Mouse (Mus musculus): ENCODE data around the gene Cd83. TPM values are rescaled to one million over a fixed set of nuclear protein-coding genes. Genes with fewer than 3 reads are reported as not detected.

Cd83 gene
- total and polyA plus RNA-seq, 2 experiments, result 0.73 to 3.8 TPM

DNA sequence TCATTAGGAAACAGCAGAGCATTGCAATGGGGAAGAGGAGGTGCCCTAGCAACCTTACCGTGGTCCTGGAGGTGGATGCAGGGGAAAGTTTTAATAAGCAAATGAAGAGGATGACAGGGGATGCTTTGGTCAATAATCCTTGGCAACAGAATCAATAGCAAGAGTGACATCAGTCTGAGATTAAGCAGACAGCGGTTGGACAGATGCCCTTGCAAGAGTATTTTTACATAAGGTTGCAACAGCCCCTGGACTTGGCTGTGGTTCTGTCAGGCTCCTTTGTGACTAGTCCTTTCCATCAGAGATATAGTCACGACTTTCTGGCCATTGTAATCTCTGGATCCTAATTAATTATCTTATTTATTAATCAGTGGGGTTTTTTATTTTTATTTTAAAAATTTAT, 32.9 kb downstream of the Cd83 start:
- H3K36me3 ChIP-seq (ENCODE audit: control insufficient read depth, insufficient read depth, low read length), result no peaks in the 10 kb centered on the region
- H3K27me3 ChIP-seq (ENCODE audit: control insufficient read depth, insufficient read depth, low read length), result no peaks in the 10 kb centered on the region
- WGBS, result 41% methylated on average over 3 of the region's 3 CpGs
- TF ChIP-seq CTCF (IDR thresholded peaks at IDR 0.05; ENCODE audit: low read depth, low read length) (no peak), POLR2A (IDR thresholded peaks at IDR 0.05; ENCODE audit: extremely low read depth, insufficient read depth, low read length) (no peak)
- no peaks in the 10 kb centered on the region for H3K79me2 ChIP-seq (ENCODE audit: control insufficient read depth, insufficient read depth, low read length)
- no peak overlapping the region for H3K9ac ChIP-seq (ENCODE audit: low read depth, low read length)
- DNase-seq (ENCODE audit: extremely low read depth, low read depth, low spot score), result no peak
- H3K4me3 ChIP-seq (ENCODE audit: insufficient read depth, low read depth, low read length), result no peak overlapping the region
- H3K4me1 ChIP-seq (ENCODE audit: control insufficient read depth, insufficient read depth, low read length), result no peaks in the 10 kb centered on the region
- no peak overlapping the region for H3K27ac ChIP-seq (replicated peaks; ENCODE audit: insufficient read depth, low read depth, low read length)

DNA sequence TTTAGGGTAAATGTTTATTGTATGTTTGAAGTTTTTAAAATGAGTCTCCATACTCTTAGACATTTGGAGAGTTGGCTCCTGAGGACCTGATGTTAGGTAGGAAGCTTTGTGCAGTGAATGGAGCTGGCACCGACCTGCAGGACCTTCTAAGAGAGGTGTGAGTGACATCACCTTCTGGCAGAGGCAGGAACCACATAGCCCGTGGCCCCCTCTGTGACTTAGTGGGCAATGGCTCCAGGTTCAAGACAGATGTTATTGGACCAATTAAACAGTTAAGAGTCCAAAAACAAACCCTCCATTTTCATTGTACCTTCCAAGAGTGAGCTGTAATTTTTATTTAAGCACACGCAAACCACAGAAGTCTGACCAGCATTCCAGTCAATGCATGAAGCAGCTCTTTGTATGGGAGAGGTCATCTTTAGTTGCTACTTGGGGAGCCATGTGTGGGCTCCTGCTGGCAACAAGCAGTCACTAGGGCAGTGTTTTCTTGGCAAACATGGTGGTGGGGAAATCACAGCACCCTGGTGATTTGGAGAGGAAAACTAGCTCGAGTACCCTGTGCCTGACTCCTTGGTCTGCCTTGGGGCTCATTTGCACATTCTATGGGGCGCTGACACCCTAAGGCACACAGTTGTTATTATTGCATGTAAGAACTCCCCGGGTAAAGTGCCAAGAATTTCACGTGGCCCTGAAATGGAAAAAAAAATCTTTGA, 33.9 kb downstream of the Cd83 start:
- no peak for DNase-seq (ENCODE audit: extremely low read depth, low read depth, low spot score)

DNA sequence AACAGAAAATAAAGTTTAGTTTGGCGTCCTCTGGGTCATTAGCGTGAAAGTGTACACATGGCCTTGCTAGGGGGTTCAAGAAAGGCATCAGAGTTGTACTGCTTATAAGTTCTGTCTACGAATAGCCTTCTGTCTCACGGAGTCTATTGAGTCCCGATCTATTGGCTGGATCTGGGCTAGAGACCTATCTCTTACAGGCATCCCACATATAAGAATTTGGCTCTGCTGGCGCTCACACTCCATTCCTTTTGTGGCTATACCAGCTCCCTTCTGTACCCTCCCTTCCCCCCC, 34.4 kb downstream of the Cd83 start:
- H3K9ac ChIP-seq (ENCODE audit: low read depth, low read length), result no peak overlapping the region
- H3K4me1 ChIP-seq (ENCODE audit: control insufficient read depth, insufficient read depth, low read length), result no peaks in the 10 kb centered on the region
- TF ChIP-seq CTCF (IDR thresholded peaks at IDR 0.05; ENCODE audit: low read depth, low read length), result no peak
- no peak for TF ChIP-seq POLR2A (IDR thresholded peaks at IDR 0.05; ENCODE audit: extremely low read depth, insufficient read depth, low read length)
- no peaks in the 10 kb centered on the region for H3K79me2 ChIP-seq (ENCODE audit: control insufficient read depth, insufficient read depth, low read length)
- no peaks in the 10 kb centered on the region for H3K27me3 ChIP-seq (ENCODE audit: control insufficient read depth, insufficient read depth, low read length)
- DNase-seq (ENCODE audit: extremely low read depth, low read depth, low spot score), result peak; percentile 17
- WGBS, result 83% methylated on average over 6 of the region's 6 CpGs
- no peak overlapping the region for H3K4me3 ChIP-seq (ENCODE audit: insufficient read depth, low read depth, low read length)
- H3K27ac ChIP-seq (replicated peaks; ENCODE audit: insufficient read depth, low read depth, low read length), result no peak overlapping the region
- H3K36me3 ChIP-seq (ENCODE audit: control insufficient read depth, insufficient read depth, low read length), result no peaks in the 10 kb centered on the region

More for the DNA sequence above, 33.9 kb downstream of the Cd83 start:
- Histone ChIP-seq H3K36me3 (ENCODE audit: control insufficient read depth, insufficient read depth, low read length) (no peaks in the 10 kb centered on the region), H3K4me3 (ENCODE audit: insufficient read depth, low read depth, low read length) (no peak overlapping the region), H3K27ac (replicated peaks; ENCODE audit: insufficient read depth, low read depth, low read length) (no peak overlapping the region), H3K4me1 (ENCODE audit: control insufficient read depth, insufficient read depth, low read length) (no peaks in the 10 kb centered on the region), H3K9ac (ENCODE audit: low read depth, low read length) (no peak overlapping the region), H3K79me2 (ENCODE audit: control insufficient read depth, insufficient read depth, low read length) (no peaks in the 10 kb centered on the region), H3K27me3 (ENCODE audit: control insufficient read depth, insufficient read depth, low read length) (no peaks in the 10 kb centered on the region)
- TF ChIP-seq CTCF (IDR thresholded peaks at IDR 0.05; ENCODE audit: low read depth, low read length) (no peak), POLR2A (IDR thresholded peaks at IDR 0.05; ENCODE audit: extremely low read depth, insufficient read depth, low read length) (no peak)
- 74% methylated on average over 7 of the region's 7 CpGs for WGBS

DNA sequence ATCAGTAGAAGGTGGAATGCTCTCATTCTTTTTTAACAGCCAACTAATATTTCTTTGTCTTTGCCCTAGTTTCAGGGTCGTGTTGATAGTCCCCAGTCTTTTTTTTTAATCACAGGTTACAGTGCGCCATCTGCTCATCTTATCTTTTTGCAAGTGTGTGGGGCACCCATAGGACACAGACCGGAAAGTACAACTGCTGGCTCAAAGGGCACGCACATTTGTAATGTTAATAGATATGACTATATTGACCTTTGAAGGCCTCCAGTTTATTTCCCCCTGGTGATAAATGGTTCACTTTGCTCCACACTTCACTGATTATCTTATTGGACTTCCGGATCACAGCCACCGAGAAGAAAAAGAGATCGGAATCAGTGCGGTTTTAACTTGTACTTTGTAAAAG, 35.5 kb downstream of the Cd83 start:
- no peak overlapping the region for H3K9ac ChIP-seq (ENCODE audit: low read depth, low read length)
- no peaks in the 10 kb centered on the region for H3K79me2 ChIP-seq (ENCODE audit: control insufficient read depth, insufficient read depth, low read length)
- H3K27me3 ChIP-seq (ENCODE audit: control insufficient read depth, insufficient read depth, low read length), result no peaks in the 10 kb centered on the region
- no peak for TF ChIP-seq POLR2A (IDR thresholded peaks at IDR 0.05; ENCODE audit: extremely low read depth, insufficient read depth, low read length)
- no peak overlapping the region for H3K4me3 ChIP-seq (ENCODE audit: insufficient read depth, low read depth, low read length)
- no peaks in the 10 kb centered on the region for H3K36me3 ChIP-seq (ENCODE audit: control insufficient read depth, insufficient read depth, low read length)
- DNase-seq (ENCODE audit: extremely low read depth, low read depth, low spot score), result no peak
- H3K4me1 ChIP-seq (ENCODE audit: control insufficient read depth, insufficient read depth, low read length), result no peaks in the 10 kb centered on the region
- WGBS, result 84% methylated on average over 8 of the region's 8 CpGs
- H3K27ac ChIP-seq (replicated peaks; ENCODE audit: insufficient read depth, low read depth, low read length), result no peak overlapping the region

DNA sequence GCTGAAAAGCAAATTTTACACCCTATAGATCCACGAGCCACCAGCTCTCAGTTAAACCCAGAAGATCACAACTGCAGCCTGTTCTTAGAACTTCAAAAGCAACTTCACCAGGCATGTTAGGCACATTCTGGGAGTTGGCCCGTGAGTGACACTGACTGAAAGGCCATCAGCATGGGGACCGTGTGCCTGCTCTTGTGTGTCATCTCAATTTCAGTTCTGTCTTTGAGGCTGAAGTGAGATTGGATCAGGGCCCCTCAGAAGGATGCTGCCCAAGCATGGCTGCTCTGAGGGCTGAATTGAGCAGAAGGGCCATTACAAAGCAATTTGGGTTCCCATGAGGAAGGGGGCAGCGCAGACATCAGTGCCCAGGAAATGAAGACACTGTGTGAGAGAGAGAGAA, 37.7 kb downstream of the Cd83 start:
- no peaks in the 10 kb centered on the region for H3K4me1 ChIP-seq (ENCODE audit: control insufficient read depth, insufficient read depth, low read length)
- no peaks in the 10 kb centered on the region for H3K27me3 ChIP-seq (ENCODE audit: control insufficient read depth, insufficient read depth, low read length)
- no peak for DNase-seq (ENCODE audit: extremely low read depth, low read depth, low spot score)
- H3K4me3 ChIP-seq (ENCODE audit: insufficient read depth, low read depth, low read length), result no peak overlapping the region
- H3K9ac ChIP-seq (ENCODE audit: low read depth, low read length), result no peak overlapping the region
- H3K36me3 ChIP-seq (ENCODE audit: control insufficient read depth, insufficient read depth, low read length), result no peaks in the 10 kb centered on the region
- WGBS, result 87% methylated on average over 4 of the region's 4 CpGs
- H3K79me2 ChIP-seq (ENCODE audit: control insufficient read depth, insufficient read depth, low read length), result no peaks in the 10 kb centered on the region
- H3K27ac ChIP-seq (replicated peaks; ENCODE audit: insufficient read depth, low read depth, low read length), result no peak overlapping the region
- TF ChIP-seq CTCF (IDR thresholded peaks at IDR 0.05; ENCODE audit: low read depth, low read length) (no peak), POLR2A (IDR thresholded peaks at IDR 0.05; ENCODE audit: extremely low read depth, insufficient read depth, low read length) (no peak)

DNA sequence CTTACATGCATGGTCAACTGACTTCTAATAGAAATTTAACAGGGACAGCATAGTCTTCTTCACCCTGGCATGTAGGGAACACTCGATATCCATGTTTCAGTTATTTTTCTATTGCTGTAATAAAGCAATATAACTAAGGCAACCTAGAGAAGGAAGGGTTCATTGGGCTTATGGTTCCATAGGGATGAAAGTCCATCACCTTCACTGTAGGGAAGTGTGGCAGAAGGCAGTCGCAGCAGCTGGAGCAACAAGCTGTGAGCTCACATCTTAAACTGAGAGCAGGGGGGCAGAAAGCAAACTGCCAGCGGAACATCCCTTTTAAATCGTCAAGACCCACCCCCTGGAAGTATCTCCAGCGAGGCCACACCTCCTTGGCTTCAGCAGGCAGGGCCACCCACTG, 44.1 kb downstream of the Cd83 start:
- TF ChIP-seq CTCF (IDR thresholded peaks at IDR 0.05; ENCODE audit: low read depth, low read length), result no peak
- TF ChIP-seq POLR2A (IDR thresholded peaks at IDR 0.05; ENCODE audit: extremely low read depth, insufficient read depth, low read length), result no peak
- Histone ChIP-seq H3K4me1 (ENCODE audit: control insufficient read depth, insufficient read depth, low read length) (no peaks in the 10 kb centered on the region), H3K27me3 (ENCODE audit: control insufficient read depth, insufficient read depth, low read length) (no peaks in the 10 kb centered on the region), H3K36me3 (ENCODE audit: control insufficient read depth, insufficient read depth, low read length) (no peaks in the 10 kb centered on the region), H3K4me3 (ENCODE audit: insufficient read depth, low read depth, low read length) (no peak overlapping the region), H3K9ac (ENCODE audit: low read depth, low read length) (no peak overlapping the region), H3K79me2 (ENCODE audit: control insufficient read depth, insufficient read depth, low read length) (no peaks in the 10 kb centered on the region), H3K27ac (replicated peaks; ENCODE audit: insufficient read depth, low read depth, low read length) (no peak overlapping the region)
- no peak for DNase-seq (ENCODE audit: extremely low read depth, low read depth, low spot score)
- WGBS, result 69% methylated on average over 5 of the region's 5 CpGs

Data from liver, adult 2 months (tissue).